Mouse (Mus musculus) brain, adult 2 months (tissue): Measurements from ENCODE around the gene Ppcdc.
"Not testable (repeated sequence)": the region's sequence is repeated elsewhere in the genome, so short reads cannot be mapped to it uniquely, and the experiment has no call there.

Experiments used
- DNase-seq: peaks from one replicate; pipeline ENCODE4 v3.0.0; 2011; ENCODE audit warnings: low read depth, low spot score

Ppcdc gene

DNA sequence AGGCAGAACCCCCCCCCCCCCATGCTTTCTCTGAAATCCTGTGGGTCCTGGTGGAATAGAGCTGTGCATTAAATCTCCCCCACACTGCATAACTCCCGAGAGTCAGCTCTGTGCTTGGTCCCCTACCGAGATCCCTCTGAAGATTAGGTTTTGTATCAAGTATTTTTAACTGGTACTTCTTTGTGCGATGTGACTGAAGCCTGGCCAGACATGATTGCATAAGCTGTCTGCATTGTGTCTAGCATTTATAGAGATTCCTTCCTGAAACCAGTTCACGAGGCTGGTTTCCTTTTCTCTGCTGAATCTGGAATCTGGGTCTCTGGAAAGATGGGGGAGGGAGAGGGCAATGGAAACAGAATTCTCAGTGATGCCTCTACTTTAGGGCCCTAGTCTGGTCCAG, 11.5 kb downstream of the Ppcdc start:
- peak; percentile 81 for DNase-seq

DNA sequence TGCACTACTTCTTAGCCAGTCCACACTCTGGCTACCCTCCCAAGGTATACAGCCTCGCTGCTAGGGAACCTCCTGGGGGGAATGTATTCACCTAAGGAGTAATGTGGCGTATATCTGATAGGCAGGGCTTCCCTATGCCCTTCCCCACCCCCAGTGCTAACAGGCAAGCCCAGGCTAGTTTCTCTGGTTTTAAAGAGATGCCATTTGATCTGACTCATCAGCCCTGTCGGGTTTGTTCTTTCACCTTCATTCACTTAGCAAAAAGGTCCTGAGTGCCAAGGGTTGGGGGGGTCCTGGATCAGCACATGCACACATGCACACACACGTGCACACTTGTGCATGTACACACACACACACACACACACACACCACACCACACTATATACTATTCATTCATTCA, 12.0 kb downstream of the Ppcdc start:
- DNase-seq, result no peak

GRCm38 (mm10) chr9:57427123-57427522, 12.8 kb downstream of the Ppcdc start:
- not testable (repeated sequence) for DNase-seq

DNA sequence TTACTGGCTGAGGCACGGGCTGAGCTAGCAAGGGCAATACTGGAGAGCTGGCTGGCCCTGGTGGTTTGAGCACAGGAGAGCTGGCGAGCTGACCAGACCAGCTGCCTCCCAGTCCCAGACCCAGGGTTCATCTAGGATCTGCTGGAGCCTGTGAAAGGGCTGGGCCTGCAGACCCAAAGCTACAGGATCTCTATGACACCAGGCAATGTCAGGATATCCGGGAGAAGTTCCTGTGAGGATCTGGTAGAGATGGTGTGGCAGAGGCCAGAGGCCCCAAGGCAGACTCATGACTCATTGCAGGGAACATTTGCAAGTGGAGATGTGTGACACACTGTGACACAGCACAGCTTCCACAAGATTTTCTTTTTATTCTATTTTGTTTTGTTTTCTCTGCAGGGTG, 14.8 kb downstream of the Ppcdc start:
- no peak for DNase-seq

DNA sequence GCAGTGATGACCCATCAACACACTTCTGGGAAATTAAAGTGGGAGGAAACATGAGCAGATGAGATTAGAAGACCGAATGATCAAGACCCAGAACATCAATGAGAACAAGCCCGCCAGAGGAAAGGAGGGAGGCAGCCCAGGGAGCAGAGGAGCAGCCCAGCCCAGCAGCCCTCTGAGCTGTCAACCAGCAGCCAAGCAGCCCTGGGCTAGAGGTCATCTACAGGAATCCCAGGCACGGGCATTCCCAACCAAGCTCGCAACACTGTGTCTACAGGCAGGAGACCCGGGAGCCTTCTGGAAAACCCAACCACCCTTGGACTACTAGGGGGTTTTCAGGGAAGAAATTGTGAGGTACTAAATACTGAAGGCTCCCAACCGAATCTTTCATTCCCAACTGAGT, 15.9 kb downstream of the Ppcdc start:
- DNase-seq, result no peak

DNA sequence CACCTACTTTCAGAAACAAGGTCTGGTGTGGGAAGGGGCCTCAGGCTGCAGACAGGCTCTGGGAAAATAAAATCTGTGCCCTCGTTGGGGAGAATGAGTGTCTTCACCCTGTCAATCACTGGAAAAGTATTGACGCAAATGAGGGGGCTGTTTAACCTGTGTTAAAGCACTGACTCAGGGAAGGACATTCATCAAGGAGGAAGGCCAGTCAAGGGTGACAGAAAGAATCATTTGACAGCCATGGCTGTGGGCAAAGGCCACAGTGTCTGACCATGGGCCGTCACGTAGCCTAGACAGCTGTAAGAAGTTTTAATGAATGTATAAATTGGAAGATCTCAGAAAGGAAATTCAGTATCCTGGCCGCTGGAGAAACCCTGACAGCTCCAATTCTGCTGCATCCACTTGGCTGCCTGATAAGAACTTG, 18.2 kb downstream of the Ppcdc start:
- DNase-seq, result no peak

DNA sequence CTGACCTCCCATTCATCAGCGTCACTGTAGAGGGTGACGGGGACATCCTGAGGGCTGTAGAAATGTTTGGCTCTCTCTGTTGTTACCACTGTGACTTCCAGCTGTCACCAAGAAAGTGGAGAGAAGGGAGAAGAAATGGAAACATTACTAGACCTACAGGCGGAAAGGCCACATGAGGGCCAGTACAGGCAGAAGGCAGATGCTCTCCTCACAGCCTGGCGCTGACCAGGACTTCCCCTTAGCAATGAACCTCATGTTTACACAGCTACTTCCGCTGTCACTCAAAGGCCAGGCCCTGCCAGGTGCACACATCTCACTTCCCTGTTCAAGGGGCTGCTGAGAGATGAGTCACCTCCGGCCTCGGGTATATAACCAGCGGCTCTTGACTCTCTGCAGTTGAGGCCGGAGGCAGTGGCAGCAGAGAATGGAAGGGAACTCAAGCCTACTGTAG, 18.8 kb downstream of the Ppcdc start:
- DNase-seq, result peak; percentile 70

DNA sequence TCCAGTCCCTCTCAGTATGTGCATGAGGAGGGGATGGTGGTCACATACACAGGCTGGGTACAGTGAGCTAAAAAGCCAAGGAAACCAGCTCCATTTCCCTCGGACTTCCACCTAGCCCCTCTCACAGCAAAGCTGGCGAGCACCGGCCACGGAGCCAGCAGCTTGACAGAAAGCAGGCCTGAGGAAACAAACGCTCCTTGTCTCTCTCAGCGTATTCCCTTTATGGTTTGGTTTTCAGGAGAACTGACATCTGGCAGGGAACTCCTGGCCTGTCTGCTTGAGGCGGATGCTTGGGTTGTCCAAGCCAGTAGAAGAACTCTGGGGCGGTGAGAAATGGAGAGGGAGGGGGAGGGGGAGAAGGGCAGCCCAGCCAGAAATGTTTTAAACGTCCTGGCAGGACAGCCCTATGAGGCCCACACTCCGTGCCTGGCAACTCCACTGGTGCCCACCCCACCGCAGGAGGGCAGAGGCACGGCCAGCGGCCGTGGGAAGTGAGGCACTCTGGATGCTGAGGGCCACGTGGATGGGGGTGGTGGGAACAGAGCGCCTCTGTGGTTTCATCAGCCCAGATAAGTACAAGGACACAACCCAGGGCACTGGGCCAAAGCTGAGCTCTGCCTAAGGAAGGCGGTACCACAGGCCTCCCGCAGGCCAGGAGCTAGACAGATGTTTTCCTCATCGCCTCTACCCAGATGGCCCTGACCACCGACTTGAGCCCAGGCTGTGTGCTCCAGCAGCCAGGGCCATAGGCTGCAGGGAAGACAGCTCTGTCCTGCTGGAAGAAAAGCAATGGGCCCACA, 19.4 kb downstream of the Ppcdc start:
- peak; percentile 94 for DNase-seq

DNA sequence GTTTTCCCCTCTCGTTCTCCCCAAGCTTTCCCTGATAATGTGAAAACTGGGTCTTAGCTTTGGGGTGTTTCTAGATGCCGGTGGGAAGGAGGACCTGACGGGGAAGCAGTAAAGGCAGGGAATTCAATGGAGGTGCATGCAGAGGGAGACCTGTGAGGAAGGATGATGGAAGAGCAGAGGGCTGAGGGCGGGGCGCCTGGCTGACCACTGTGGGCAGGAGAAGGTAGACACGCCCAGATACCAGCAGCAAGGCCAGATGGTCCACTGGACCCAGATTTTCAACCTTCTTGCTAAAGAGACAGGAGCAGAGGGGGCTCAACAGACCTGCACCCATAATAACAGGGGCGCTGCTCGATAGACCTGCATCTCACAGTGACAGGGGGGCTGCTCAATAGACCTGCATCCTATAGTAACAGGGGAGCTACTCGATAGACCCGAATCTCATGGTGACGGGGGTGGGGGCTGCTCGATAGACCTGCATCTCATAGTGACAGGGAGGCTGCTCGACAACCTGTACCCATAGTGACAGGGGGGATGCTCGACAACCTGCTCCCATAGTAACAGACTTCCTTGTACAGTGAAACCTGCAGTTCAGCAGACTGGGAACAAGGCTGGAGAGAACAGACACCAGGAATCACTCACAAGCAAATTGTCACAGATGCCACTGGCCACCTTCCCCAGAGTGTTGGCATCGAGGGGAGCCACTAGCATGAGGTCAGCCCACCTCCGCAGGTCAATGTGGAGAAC, 20.2 kb downstream of the Ppcdc start:
- no peak for DNase-seq

GRCm38 (mm10) chr9:57417341-57417740, 22.6 kb downstream of the Ppcdc start:
- peak; percentile 96 for DNase-seq

DNA sequence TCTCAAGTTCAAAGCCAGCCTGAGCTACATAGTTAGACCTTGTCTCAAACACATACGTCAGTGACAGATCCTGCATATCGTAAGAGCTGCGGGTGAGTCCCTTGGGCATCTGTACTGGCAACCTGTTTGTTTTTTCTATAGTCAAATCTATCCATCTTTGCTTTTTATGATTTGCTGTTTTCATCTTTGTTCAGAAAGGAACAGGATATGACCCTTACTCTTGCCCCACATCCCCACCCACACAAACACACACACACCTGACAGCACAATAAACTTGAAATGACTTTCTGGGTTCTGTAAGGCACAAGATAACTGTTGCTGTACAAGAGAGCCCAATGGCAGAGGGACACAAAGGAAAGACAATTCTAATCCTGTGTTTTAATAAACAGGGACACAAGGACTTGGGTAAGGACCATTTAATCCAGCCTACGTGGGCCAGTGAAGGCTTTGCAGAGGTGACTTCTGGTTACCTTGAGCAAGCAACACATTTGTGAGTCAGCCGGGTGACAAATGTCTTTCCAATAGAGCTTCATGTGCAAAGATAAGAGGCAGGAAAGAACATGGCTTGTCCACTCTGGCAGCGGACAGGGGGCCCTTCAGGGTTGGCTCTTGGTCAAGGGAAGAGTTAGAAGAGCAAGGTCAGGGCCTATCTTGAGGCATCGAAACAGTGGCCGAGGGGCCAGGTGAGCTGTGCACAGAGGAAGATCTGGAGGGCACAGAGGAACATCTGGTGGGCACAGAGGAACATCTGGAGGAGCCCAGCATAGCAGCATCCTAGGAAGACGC, 32.6 kb downstream of the Ppcdc start:
- DNase-seq, result no peak

DNA sequence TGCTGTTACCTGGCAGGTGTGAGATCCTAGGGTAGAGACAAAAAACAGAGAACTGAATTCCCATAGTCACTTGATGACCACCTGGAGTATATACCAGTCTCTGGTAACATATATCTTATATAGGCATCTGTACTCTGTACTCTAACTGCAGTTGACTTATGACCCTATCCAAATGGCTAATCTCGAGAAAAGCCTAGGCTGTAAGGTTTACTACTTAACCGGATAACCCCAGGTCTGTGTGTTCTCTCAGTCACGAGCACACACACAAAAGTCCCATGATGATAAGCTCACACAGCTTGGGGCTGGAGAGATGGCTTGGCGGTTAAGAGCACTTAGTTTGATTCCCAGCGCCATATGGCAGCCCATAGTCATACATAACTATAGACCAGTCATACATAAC, 33.5 kb downstream of the Ppcdc start:
- DNase-seq, result no peak

DNA sequence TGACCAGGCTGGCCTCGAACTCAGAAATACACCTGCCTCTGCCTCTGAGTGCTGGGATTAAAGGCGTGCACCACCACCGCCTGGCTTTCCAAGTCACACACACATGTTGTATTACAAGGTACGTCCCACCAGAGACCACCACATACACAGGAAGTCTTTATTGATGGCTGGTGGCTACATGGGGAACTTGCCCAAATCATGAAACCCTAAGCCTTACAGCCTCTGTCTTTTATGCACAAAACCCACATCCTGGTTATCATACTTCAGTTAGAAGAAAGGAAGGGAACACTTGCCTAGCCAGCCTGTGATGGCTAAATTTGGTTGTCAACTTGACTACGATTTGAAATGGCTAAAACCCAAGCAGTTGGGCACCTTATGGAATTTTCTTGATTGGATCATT, 35.9 kb downstream of the Ppcdc start:
- no peak for DNase-seq

GRCm38 (mm10) chr9:57402318-57403251, 37.3 kb downstream of the Ppcdc start:
- no peak for DNase-seq

DNA sequence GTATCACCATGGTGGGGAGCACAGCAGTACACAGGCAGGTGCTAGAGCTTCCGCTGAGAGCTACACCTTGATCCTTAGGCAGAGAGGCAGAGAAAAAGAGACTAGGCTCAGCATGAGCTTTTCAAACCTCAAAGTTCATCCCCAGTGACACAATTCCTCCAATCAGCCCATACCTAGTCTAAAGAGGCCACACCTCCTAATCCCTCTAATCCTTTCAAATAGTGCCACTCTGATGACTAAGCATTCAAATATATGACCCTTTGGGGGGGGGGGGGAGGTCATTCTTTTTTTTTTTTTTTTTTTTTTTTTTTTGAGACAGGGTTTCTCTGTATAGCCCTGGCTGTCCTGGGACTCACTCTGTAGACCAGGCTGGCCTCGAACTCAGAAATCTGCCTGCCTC, 41.2 kb downstream of the Ppcdc start:
- no peak for DNase-seq

DNA sequence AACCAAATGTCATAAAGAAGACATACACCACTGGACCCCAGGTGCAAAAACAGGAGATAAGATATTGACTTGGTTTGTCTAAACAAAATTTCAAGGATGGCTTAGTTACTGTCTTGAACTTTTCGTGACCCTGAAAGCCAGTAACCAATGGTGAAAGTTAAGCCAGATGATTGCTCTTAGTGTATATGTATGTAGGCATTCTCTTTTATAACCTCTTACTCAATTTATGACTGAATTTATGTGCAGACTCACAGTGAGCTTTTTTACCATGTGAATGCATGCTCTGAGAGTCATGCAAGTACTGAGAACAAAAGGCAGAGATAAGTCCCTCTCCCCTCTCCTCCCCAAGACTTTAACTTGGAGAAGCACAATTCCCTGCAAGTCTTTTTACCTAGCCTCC, 47.0 kb downstream of the Ppcdc start:
- DNase-seq, result no peak

- peak; percentile 3 for DNase-seq
Measured at GRCm38 (mm10) chr9:57390869-57391268, 49.1 kb downstream of the Ppcdc start.

DNA sequence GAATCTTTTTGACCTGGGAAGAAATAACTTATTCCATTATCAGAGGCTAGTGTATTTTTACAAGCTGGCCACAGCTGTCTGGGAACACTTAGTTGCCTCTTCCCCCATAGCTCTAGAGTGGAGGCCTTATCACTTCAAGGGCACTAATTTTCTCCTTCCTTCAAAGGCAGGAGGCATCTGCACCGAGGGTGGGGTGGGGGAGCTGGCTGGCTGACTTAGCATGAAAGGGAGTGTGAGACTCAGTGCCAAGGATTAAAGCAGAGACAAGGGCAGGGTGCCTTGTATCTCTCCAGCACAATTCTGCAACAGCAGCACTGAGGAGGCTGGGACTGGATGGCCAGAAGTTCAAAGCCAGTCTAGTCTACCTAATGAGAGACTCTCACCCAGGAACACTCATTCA, 50.8 kb downstream of the Ppcdc start:
- peak; percentile 7 for DNase-seq

GRCm38 (mm10) chr9:57386926-57387325, 53.0 kb downstream of the Ppcdc start:
- DNase-seq, result no peak

GRCm38 (mm10) chr9:57384621-57385020, 55.3 kb downstream of the Ppcdc start:
- no peak for DNase-seq

- DNase-seq, result no peak
Measured at GRCm38 (mm10) chr9:57360999-57361398, 78.9 kb downstream of the Ppcdc start.
